Mouse (Mus musculus): ENCODE measurements around the gene Adipoq. TPM values are rescaled to one million over a fixed set of nuclear protein-coding genes. Genes with fewer than 3 reads are reported as not detected.

The Adipoq gene
- total and polyA plus RNA-seq, 2 experiments, result 1.2 TPM; not detected in 1

DNA sequence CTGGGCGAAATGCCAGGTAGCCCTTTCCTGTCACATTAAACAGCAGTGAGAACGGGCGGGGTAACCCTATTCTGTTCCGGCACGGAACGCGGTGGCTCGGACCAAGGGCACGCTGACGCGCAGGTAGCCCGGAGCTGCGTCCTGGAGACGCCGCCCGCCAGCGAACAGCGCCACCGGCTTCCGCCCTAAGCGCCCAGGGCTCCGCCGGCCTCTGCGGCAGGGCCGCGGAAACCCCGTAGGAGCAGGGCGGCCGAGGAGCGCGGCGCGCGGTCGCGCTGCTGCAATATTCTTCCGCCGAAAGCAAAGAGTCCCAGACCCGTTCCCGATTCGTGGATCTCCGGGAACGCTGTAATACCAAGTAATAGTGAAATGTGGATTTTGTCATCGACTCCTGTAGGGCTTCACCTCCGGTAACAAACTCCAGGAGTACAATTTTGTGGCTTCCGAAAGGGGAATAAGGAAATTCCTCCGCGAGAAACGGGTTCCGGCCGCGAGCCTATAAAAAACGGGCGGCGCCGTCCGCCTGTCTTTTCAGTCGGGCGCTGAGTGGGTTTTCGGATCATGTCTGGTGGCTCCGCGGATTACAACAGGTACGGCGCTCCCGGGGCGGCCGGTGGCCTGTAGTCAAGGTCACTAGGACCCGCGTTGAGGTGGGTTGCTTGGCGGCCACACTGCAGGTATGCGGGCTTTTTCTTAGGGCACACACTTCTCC is 38.9 kb upstream of the Adipoq start, which contains the start of gene Eif4a2:
TSS of gene Eif4a2 (plus strand) at position 214 of the 712 bp plus-strand sequence.
- peak within 1 kb of the TSS; percentile 75 for H3K4me3 ChIP-seq (ENCODE audit: insufficient read depth, low read depth, low read length)
- TF ChIP-seq CTCF (IDR thresholded peaks at IDR 0.05; ENCODE audit: low read depth, low read length) (0 out of 2 replicates have a peak, but pooled peaks have one; percentile 2), POLR2A (IDR thresholded peaks at IDR 0.05; ENCODE audit: extremely low read depth, insufficient read depth, low read length) (peak; percentile 97)
- peaks cover 12% of the 10 kb centered on the region; the same call in 1 of the 2 replicates for H3K4me1 ChIP-seq (ENCODE audit: control insufficient read depth, insufficient read depth, low read length)
- under 1% methylated on average over 71 of the region's 71 CpGs for WGBS
- peak within 1 kb of the TSS; percentile 93 for H3K9ac ChIP-seq (ENCODE audit: low read depth, low read length)
- no peaks in the 10 kb centered on the region for H3K27me3 ChIP-seq (ENCODE audit: control insufficient read depth, insufficient read depth, low read length)
- peaks cover 37% of the 10 kb centered on the region for H3K36me3 ChIP-seq (ENCODE audit: control insufficient read depth, insufficient read depth, low read length)
- H3K27ac ChIP-seq (replicated peaks; ENCODE audit: insufficient read depth, low read depth, low read length), result peak within 1 kb of the TSS; percentile 96
- H3K79me2 ChIP-seq (ENCODE audit: control insufficient read depth, insufficient read depth, low read length), result peaks cover 9% of the 10 kb centered on the region
- DNase-seq (ENCODE audit: extremely low read depth, low read depth, low spot score), result peak; percentile 80

DNA sequence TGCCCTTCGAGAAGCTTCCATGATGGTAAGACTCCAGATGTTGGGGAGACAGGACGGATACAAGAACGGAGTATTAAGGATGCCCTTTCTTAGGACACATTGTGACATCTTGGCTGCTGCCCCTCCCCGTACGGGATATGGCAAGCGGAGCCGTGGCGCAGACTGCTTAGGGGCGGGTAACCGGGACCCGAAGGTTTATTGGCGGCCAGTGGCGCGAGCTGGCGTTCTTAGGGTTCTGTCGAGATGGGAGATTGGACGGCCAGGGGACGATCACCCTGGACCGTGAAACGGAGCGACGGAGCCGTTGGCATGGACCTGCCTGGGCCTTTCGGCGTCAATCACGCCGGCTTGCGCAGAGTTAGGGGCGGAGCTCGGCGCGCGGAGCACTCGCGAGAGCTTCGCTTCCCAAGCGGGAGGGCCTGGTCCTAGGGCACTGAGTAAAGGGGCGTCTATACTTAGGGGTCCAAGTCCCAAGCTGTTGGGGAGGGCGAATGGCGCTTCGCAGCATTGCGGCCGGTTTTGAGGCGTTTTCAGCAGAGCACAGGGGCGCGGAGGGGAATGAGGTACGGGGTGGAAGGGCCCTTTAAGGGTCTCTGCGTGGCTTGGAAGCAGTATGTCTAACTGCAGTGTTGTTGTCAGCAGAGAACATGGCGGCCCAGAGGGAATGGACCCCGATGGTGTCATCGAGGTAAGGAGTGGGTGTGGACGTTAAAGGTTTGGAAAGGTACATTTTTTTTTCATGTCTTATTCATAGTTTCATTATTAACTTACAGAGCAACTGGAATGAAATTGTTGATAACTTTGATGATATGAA is 38.2 kb upstream of the Adipoq start:
- H3K4me3 ChIP-seq (ENCODE audit: insufficient read depth, low read depth, low read length), result peak overlapping the region; percentile 75
- H3K27me3 ChIP-seq (ENCODE audit: control insufficient read depth, insufficient read depth, low read length), result no peaks in the 10 kb centered on the region
- TF ChIP-seq POLR2A (IDR thresholded peaks at IDR 0.05; ENCODE audit: extremely low read depth, insufficient read depth, low read length), result 0 out of 2 replicates have a peak, but pooled peaks have one; percentile 64
- no peak for TF ChIP-seq CTCF (IDR thresholded peaks at IDR 0.05; ENCODE audit: low read depth, low read length)
- peak overlapping the region; percentile 96 for H3K27ac ChIP-seq (replicated peaks; ENCODE audit: insufficient read depth, low read depth, low read length)
- peaks cover 9% of the 10 kb centered on the region for H3K79me2 ChIP-seq (ENCODE audit: control insufficient read depth, insufficient read depth, low read length)
- peaks cover 12% of the 10 kb centered on the region; the same call in 1 of the 2 replicates for H3K4me1 ChIP-seq (ENCODE audit: control insufficient read depth, insufficient read depth, low read length)
- WGBS, result under 1% methylated on average over 52 of the region's 52 CpGs
- DNase-seq (ENCODE audit: extremely low read depth, low read depth, low spot score), result peak; percentile 54
- peak overlapping the region; percentile 93 for H3K9ac ChIP-seq (ENCODE audit: low read depth, low read length)
- peaks cover 45% of the 10 kb centered on the region for H3K36me3 ChIP-seq (ENCODE audit: control insufficient read depth, insufficient read depth, low read length)

DNA sequence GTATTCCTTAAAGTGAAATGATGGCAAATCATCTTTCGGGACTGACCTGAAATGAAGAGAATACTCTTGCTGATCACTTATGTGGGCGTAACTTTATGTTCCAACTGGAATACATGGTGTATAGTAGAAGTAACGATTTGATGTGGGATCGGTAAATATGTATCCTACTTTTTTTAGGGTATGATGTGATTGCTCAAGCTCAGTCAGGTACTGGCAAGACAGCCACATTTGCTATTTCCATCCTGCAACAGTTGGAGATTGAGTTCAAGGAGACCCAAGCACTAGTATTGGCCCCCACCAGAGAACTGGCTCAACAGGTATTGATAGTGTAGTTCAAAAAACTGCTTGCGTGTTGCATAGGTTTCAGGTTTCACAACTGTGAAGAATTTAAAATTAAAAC is 37.4 kb upstream of the Adipoq start:
- Histone ChIP-seq H3K27ac (replicated peaks; ENCODE audit: insufficient read depth, low read depth, low read length) (no peak overlapping the region), H3K9ac (ENCODE audit: low read depth, low read length) (peak overlapping the region; percentile 71), H3K79me2 (ENCODE audit: control insufficient read depth, insufficient read depth, low read length) (peaks cover 9% of the 10 kb centered on the region), H3K4me3 (ENCODE audit: insufficient read depth, low read depth, low read length) (peak overlapping the region; percentile 75), H3K4me1 (ENCODE audit: control insufficient read depth, insufficient read depth, low read length) (peaks cover 12% of the 10 kb centered on the region; the same call in 1 of the 2 replicates), H3K36me3 (ENCODE audit: control insufficient read depth, insufficient read depth, low read length) (peaks cover 48% of the 10 kb centered on the region), H3K27me3 (ENCODE audit: control insufficient read depth, insufficient read depth, low read length) (no peaks in the 10 kb centered on the region)
- 7% methylated on average over 5 of the region's 5 CpGs for WGBS
- TF ChIP-seq POLR2A (IDR thresholded peaks at IDR 0.05; ENCODE audit: extremely low read depth, insufficient read depth, low read length) (no peak), CTCF (IDR thresholded peaks at IDR 0.05; ENCODE audit: low read depth, low read length) (no peak)
- no peak for DNase-seq (ENCODE audit: extremely low read depth, low read depth, low spot score)

DNA sequence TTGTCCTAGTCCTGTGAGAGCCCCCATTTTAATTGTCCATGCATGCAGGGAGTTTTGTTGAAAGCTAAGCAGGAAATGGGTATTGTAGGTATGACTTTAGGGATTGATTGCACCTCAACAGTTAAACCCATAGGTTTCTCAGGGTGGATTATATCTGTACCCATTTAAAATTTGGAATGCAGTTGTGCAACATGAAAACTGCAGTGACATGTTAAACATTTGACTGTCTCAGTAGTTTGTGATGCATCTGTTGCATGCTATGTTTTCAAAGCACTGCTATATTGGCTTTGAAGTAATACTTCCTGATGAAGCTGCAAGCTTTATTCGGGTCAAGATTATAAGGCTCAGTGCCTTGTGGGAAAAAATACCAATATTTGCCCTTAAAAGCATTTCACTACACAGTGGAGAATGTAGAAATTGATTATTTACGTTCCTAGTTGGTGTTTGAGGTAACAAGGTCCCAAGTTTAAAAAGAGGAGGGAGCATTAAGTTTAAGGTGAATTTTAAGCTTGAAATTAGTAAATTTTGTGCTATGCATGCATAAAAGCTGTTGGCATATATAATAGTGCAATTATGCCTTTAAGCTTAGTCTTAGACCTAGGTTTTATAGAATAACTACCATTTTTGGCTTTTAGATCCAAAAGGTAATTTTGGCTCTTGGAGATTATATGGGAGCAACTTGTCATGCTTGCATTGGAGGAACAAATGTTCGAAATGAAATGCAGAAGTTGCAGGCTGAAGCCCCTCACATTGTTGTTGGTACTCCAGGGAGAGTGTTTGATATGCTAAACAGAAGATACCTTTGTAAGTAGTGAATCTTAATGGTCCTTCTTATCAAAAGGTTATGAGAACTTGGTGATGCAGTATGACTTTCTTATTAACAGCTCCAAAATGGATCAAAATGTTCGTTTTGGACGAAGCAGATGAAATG is 36.7 kb upstream of the Adipoq start:
- H3K27ac ChIP-seq (replicated peaks; ENCODE audit: insufficient read depth, low read depth, low read length), result no peak overlapping the region
- peaks cover 54% of the 10 kb centered on the region for H3K36me3 ChIP-seq (ENCODE audit: control insufficient read depth, insufficient read depth, low read length)
- H3K9ac ChIP-seq (ENCODE audit: low read depth, low read length), result no peak overlapping the region; the same call in none of the 2 replicates

DNA sequence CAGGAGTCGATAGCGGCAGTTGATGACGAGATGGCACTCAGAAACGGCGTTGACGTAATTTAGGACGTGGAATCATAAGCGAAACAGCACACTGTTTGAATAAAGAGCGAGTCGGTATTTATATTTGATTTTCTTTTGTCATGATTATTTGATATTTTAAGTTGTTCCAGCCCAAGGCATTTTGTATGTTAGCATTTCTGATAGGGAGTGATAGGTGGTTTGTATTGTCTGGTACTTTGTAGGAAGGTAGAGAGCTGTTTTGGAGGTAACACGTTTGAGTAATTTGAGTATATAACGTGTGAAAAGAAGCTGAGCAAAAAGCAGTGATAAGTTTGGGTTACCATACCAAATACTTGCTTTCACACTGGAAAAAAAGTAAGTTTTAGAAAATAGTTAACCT is 34.0 kb upstream of the Adipoq start:
- no peak for DNase-seq (ENCODE audit: extremely low read depth, low read depth, low spot score)
- H3K36me3 ChIP-seq (ENCODE audit: control insufficient read depth, insufficient read depth, low read length), result peaks cover 55% of the 10 kb centered on the region

More for the DNA sequence above, 36.7 kb upstream of the Adipoq start:
- Histone ChIP-seq H3K27me3 (ENCODE audit: control insufficient read depth, insufficient read depth, low read length) (no peaks in the 10 kb centered on the region), H3K4me3 (ENCODE audit: insufficient read depth, low read depth, low read length) (no peak overlapping the region; the same call in 1 of the 2 replicates), H3K79me2 (ENCODE audit: control insufficient read depth, insufficient read depth, low read length) (peaks cover 9% of the 10 kb centered on the region), H3K4me1 (ENCODE audit: control insufficient read depth, insufficient read depth, low read length) (peaks cover 12% of the 10 kb centered on the region; the same call in 1 of the 2 replicates)
- DNase-seq (ENCODE audit: extremely low read depth, low read depth, low spot score), result no peak
- TF ChIP-seq POLR2A (IDR thresholded peaks at IDR 0.05; ENCODE audit: extremely low read depth, insufficient read depth, low read length), result no peak
- no peak for TF ChIP-seq CTCF (IDR thresholded peaks at IDR 0.05; ENCODE audit: low read depth, low read length)
- WGBS, result 35% methylated on average over 5 of the region's 5 CpGs

More for the DNA sequence above, 34.0 kb upstream of the Adipoq start:
- 76% methylated on average over 12 of the region's 12 CpGs for WGBS
- H3K9ac ChIP-seq (ENCODE audit: low read depth, low read length), result no peak overlapping the region
- no peak overlapping the region for H3K4me3 ChIP-seq (ENCODE audit: insufficient read depth, low read depth, low read length)
- H3K27me3 ChIP-seq (ENCODE audit: control insufficient read depth, insufficient read depth, low read length), result no peaks in the 10 kb centered on the region
- TF ChIP-seq POLR2A (IDR thresholded peaks at IDR 0.05; ENCODE audit: extremely low read depth, insufficient read depth, low read length), result no peak
- no peak for TF ChIP-seq CTCF (IDR thresholded peaks at IDR 0.05; ENCODE audit: low read depth, low read length)
- no peak overlapping the region for H3K27ac ChIP-seq (replicated peaks; ENCODE audit: insufficient read depth, low read depth, low read length)
- peaks cover 12% of the 10 kb centered on the region; the same call in 1 of the 2 replicates for H3K4me1 ChIP-seq (ENCODE audit: control insufficient read depth, insufficient read depth, low read length)
- H3K79me2 ChIP-seq (ENCODE audit: control insufficient read depth, insufficient read depth, low read length), result peaks cover 9% of the 10 kb centered on the region
